Mouse (Mus musculus): ENCODE data around the gene Brd7. TPM values are rescaled to one million over a fixed set of nuclear protein-coding genes. Genes with fewer than 3 reads are reported as not detected.

Gene Brd7
- polyA plus RNA-seq, 1 experiment from 2014 or later, result 60.4 TPM

DNA sequence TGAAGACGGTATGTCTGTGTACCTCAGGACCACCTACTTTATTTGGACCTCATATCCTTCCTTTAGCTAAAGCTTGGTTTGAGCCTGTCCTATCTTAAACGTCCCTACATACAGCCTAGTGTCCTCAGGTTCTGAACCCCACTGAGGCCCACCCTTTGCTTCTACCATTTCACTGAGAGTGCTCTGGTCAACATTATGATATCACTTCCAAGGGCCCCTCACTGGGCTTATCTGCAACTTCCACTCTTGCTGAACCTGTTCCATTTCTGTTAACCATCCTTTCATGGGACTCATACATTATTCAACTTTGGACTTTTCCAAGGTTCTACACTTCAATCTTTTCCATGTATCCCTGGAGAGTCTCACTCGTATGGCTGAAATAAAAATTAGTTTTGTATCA, 27.0 kb downstream of the Brd7 start:
- ATAC-seq (replicated peaks; ENCODE audit: low FRiP score, low TSS enrichment, low read depth), result no peak

DNA sequence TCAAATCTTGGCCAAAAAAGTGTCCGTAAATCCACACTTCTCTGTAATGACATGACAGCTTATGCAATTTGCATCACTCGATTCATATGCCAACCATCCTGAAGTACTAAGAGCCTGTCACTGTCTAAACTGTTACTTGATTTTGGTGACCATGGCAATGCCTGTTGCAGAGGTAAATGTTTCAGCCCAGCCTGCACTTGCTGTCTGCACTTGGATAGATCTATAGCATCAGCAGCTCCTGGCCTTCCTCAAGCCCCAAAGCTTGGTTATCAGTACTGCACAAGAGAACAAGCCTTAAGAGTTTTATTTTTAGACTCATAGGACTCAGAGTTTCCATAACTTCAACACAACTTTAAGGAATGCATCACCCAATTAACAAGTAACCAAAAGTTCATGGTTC, 27.6 kb downstream of the Brd7 start:
- no peak for ATAC-seq (replicated peaks; ENCODE audit: low FRiP score, low TSS enrichment, low read depth)
- no peak for DNase-seq (ENCODE audit: low spot score)
- no peak overlapping the region for H3K4me3 ChIP-seq (ENCODE audit: low read depth, low read length)
- H3K9ac ChIP-seq (ENCODE audit: low read length), result no peak overlapping the region
- H3K36me3 ChIP-seq (ENCODE audit: control insufficient read depth, insufficient read depth, low read length), result peaks cover 95% of the 10 kb centered on the region
- no peaks in the 10 kb centered on the region for H3K27me3 ChIP-seq (replicated peaks; ENCODE audit: control insufficient read depth, insufficient read depth, low read length)
- H3K4me2 ChIP-seq (ENCODE audit: low read length), result no peak overlapping the region
- H3K27ac ChIP-seq (ENCODE audit: low read depth), result no peak overlapping the region
- no peaks in the 10 kb centered on the region for H3K9me3 ChIP-seq (ENCODE audit: control insufficient read depth, low read length)
- no peaks in the 10 kb centered on the region for H3K4me1 ChIP-seq (replicated peaks; ENCODE audit: control insufficient read depth, insufficient read depth, low read length)
- 92% methylated on average over 2 of the region's 2 CpGs for WGBS

More for the DNA sequence above, 27.0 kb downstream of the Brd7 start:
- Histone ChIP-seq H3K9ac (ENCODE audit: low read length) (no peak overlapping the region), H3K9me3 (ENCODE audit: control insufficient read depth, low read length) (no peaks in the 10 kb centered on the region), H3K27ac (ENCODE audit: low read depth) (no peak overlapping the region), H3K36me3 (ENCODE audit: control insufficient read depth, insufficient read depth, low read length) (peaks cover 90% of the 10 kb centered on the region), H3K4me2 (ENCODE audit: low read length) (no peak overlapping the region), H3K4me1 (replicated peaks; ENCODE audit: control insufficient read depth, insufficient read depth, low read length) (no peaks in the 10 kb centered on the region), H3K27me3 (replicated peaks; ENCODE audit: control insufficient read depth, insufficient read depth, low read length) (no peaks in the 10 kb centered on the region), H3K4me3 (ENCODE audit: low read depth, low read length) (no peak overlapping the region)
- WGBS, result 85% methylated on average over 3 of the region's 3 CpGs
- no peak for DNase-seq (ENCODE audit: low spot score)

- H3K4me3 ChIP-seq (ENCODE audit: low read depth, low read length), result no peak overlapping the region
- H3K4me2 ChIP-seq (ENCODE audit: low read length), result no peak overlapping the region
- H3K9ac ChIP-seq (ENCODE audit: low read length), result no peak overlapping the region
- no peaks in the 10 kb centered on the region for H3K4me1 ChIP-seq (replicated peaks; ENCODE audit: control insufficient read depth, insufficient read depth, low read length)
- no peak for ATAC-seq (replicated peaks; ENCODE audit: low FRiP score, low TSS enrichment, low read depth)
- 81% methylated on average over 3 of the region's 3 CpGs for WGBS
- H3K27ac ChIP-seq (ENCODE audit: low read depth), result no peak overlapping the region
- no peaks in the 10 kb centered on the region for H3K9me3 ChIP-seq (ENCODE audit: control insufficient read depth, low read length)
- DNase-seq (ENCODE audit: low spot score), result no peak
- H3K27me3 ChIP-seq (replicated peaks; ENCODE audit: control insufficient read depth, insufficient read depth, low read length), result no peaks in the 10 kb centered on the region
- H3K36me3 ChIP-seq (ENCODE audit: control insufficient read depth, insufficient read depth, low read length), result peaks cover 98% of the 10 kb centered on the region
Measured at GRCm38 (mm10) chr8:88330816-88331215, 31.2 kb downstream of the Brd7 start.

DNA sequence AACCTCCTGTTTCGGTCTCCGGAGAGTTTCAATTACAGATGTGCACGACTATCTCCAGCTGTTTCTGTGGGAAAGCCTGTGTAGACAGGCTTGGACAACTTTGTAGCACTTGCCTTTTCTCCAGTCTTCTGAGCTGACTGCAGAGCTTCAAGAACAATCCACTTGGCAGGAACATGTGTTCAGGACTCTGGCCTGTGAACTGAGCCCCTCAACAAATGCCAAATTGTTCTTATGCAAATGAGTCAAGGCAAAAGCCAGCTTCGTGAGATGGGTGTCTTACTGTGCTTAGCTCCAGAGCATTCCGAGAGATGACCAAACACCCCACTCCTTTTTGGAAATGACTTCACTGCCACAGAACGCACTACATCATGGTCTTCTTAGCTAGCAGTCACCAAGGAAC, 33.3 kb downstream of the Brd7 start:
- no peak for DNase-seq (ENCODE audit: low spot score)
- Histone ChIP-seq H3K4me1 (replicated peaks; ENCODE audit: control insufficient read depth, insufficient read depth, low read length) (0 out of 2 replicates have a peak, but pooled peaks cover 2% of the 10 kb centered on the region), H3K36me3 (ENCODE audit: control insufficient read depth, insufficient read depth, low read length) (peaks cover 83% of the 10 kb centered on the region), H3K9ac (ENCODE audit: low read length) (no peak overlapping the region), H3K4me2 (ENCODE audit: low read length) (no peak overlapping the region), H3K27me3 (replicated peaks; ENCODE audit: control insufficient read depth, insufficient read depth, low read length) (no peaks in the 10 kb centered on the region), H3K4me3 (ENCODE audit: low read depth, low read length) (no peak overlapping the region), H3K27ac (ENCODE audit: low read depth) (no peak overlapping the region), H3K9me3 (ENCODE audit: control insufficient read depth, low read length) (no peaks in the 10 kb centered on the region)
- 90% methylated on average over 6 of the region's 6 CpGs for WGBS
- ATAC-seq (replicated peaks; ENCODE audit: low FRiP score, low TSS enrichment, low read depth), result no peak

DNA sequence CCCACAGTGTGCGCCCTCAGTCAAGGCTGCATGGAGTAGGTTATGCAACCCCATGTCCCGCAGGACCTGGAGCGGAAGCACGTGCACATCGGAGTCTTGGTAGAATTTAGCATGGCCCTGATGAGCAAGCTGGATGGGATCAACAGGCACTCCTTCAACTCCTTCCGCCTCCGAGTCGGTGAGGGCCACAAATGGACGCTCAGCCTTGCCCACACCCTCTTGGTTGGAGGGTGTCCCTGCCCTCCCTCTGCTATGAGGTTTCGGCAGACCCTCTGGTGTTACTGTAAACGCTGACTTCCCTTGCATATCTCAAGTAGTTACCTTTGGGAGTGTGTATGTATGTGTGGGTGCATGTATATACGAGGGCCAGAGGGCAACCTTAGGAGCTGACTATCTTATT, 35.7 kb downstream of the Brd7 start:
- H3K36me3 ChIP-seq (ENCODE audit: control insufficient read depth, insufficient read depth, low read length), result peaks cover 59% of the 10 kb centered on the region
- H3K4me3 ChIP-seq (ENCODE audit: low read depth, low read length), result no peak overlapping the region
- H3K9me3 ChIP-seq (ENCODE audit: control insufficient read depth, low read length), result no peaks in the 10 kb centered on the region
- WGBS, result 91% methylated on average over 12 of the region's 12 CpGs
- DNase-seq (ENCODE audit: low spot score) (no peak), ATAC-seq (replicated peaks; ENCODE audit: low FRiP score, low TSS enrichment, low read depth) (no peak)
- no peak overlapping the region for H3K9ac ChIP-seq (ENCODE audit: low read length)
- no peaks in the 10 kb centered on the region for H3K27me3 ChIP-seq (replicated peaks; ENCODE audit: control insufficient read depth, insufficient read depth, low read length)
- H3K4me2 ChIP-seq (ENCODE audit: low read length), result no peak overlapping the region
- no peak overlapping the region for H3K27ac ChIP-seq (ENCODE audit: low read depth)
- H3K4me1 ChIP-seq (replicated peaks; ENCODE audit: control insufficient read depth, insufficient read depth, low read length), result 0 out of 2 replicates have a peak, but pooled peaks cover 2% of the 10 kb centered on the region

- peaks cover 54% of the 10 kb centered on the region for H3K36me3 ChIP-seq (ENCODE audit: control insufficient read depth, insufficient read depth, low read length)
- 74% methylated on average over 5 of the region's 5 CpGs for WGBS
Measured at GRCm38 (mm10) chr8:88325795-88326194, 36.2 kb downstream of the Brd7 start.

DNA sequence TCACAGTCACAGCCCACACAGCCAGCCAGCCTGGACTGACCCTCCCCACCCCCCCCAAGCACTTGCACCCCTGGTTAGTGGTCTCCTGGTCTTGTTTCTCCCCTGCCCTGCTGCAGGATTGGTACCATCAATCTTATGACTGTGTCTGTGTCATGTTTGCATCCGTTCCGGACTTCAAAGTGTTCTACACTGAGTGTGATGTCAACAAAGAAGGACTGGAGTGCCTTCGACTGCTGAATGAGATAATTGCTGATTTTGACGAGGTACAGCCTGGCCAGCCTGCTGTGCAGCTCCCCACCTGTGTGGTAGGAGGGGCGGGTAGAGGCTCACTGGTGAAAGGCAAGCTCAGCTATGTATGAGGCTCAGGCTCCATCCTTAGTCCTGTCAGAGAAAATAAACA, 36.7 kb downstream of the Brd7 start:
- no peak overlapping the region for H3K27ac ChIP-seq (ENCODE audit: low read depth)

More at GRCm38 (mm10) chr8:88325795-88326194, 36.2 kb downstream of the Brd7 start:
- H3K4me2 ChIP-seq (ENCODE audit: low read length), result no peak overlapping the region
- 0 out of 2 replicates have a peak, but pooled peaks cover 2% of the 10 kb centered on the region for H3K4me1 ChIP-seq (replicated peaks; ENCODE audit: control insufficient read depth, insufficient read depth, low read length)
- no peak overlapping the region for H3K27ac ChIP-seq (ENCODE audit: low read depth)
- H3K9ac ChIP-seq (ENCODE audit: low read length), result no peak overlapping the region
- H3K4me3 ChIP-seq (ENCODE audit: low read depth, low read length), result no peak overlapping the region
- no peaks in the 10 kb centered on the region for H3K27me3 ChIP-seq (replicated peaks; ENCODE audit: control insufficient read depth, insufficient read depth, low read length)
- ATAC-seq (replicated peaks; ENCODE audit: low FRiP score, low TSS enrichment, low read depth), result no peak
- no peak for DNase-seq (ENCODE audit: low spot score)
- H3K9me3 ChIP-seq (ENCODE audit: control insufficient read depth, low read length), result no peaks in the 10 kb centered on the region

GRCm38 (mm10) chr8:88324760-88325159, 37.2 kb downstream of the Brd7 start:
- Histone ChIP-seq H3K4me1 (replicated peaks; ENCODE audit: control insufficient read depth, insufficient read depth, low read length) (0 out of 2 replicates have a peak, but pooled peaks cover 2% of the 10 kb centered on the region), H3K27ac (ENCODE audit: low read depth) (no peak overlapping the region), H3K36me3 (ENCODE audit: control insufficient read depth, insufficient read depth, low read length) (peaks cover 44% of the 10 kb centered on the region), H3K4me2 (ENCODE audit: low read length) (no peak overlapping the region), H3K4me3 (ENCODE audit: low read depth, low read length) (no peak overlapping the region), H3K9me3 (ENCODE audit: control insufficient read depth, low read length) (no peaks in the 10 kb centered on the region), H3K9ac (ENCODE audit: low read length) (no peak overlapping the region), H3K27me3 (replicated peaks; ENCODE audit: control insufficient read depth, insufficient read depth, low read length) (no peaks in the 10 kb centered on the region)
- no peak for DNase-seq (ENCODE audit: low spot score)
- 81% methylated on average over 11 of the region's 11 CpGs for WGBS
- ATAC-seq (replicated peaks; ENCODE audit: low FRiP score, low TSS enrichment, low read depth), result no peak

More for the DNA sequence above, 36.7 kb downstream of the Brd7 start:
- ATAC-seq (replicated peaks; ENCODE audit: low FRiP score, low TSS enrichment, low read depth) (no peak), DNase-seq (ENCODE audit: low spot score) (no peak)
- Histone ChIP-seq H3K4me3 (ENCODE audit: low read depth, low read length) (no peak overlapping the region), H3K4me2 (ENCODE audit: low read length) (no peak overlapping the region), H3K27me3 (replicated peaks; ENCODE audit: control insufficient read depth, insufficient read depth, low read length) (no peaks in the 10 kb centered on the region), H3K9ac (ENCODE audit: low read length) (no peak overlapping the region), H3K4me1 (replicated peaks; ENCODE audit: control insufficient read depth, insufficient read depth, low read length) (0 out of 2 replicates have a peak, but pooled peaks cover 2% of the 10 kb centered on the region), H3K9me3 (ENCODE audit: control insufficient read depth, low read length) (no peaks in the 10 kb centered on the region), H3K36me3 (ENCODE audit: control insufficient read depth, insufficient read depth, low read length) (peaks cover 49% of the 10 kb centered on the region)
- WGBS, result 26% methylated on average over 5 of the region's 5 CpGs

GRCm38 (mm10) chr8:88323523-88323922, 38.5 kb downstream of the Brd7 start:
- Histone ChIP-seq H3K9ac (ENCODE audit: low read length) (no peak overlapping the region), H3K4me3 (ENCODE audit: low read depth, low read length) (no peak overlapping the region), H3K9me3 (ENCODE audit: control insufficient read depth, low read length) (no peaks in the 10 kb centered on the region), H3K27me3 (replicated peaks; ENCODE audit: control insufficient read depth, insufficient read depth, low read length) (no peaks in the 10 kb centered on the region), H3K4me1 (replicated peaks; ENCODE audit: control insufficient read depth, insufficient read depth, low read length) (0 out of 2 replicates have a peak, but pooled peaks cover 2% of the 10 kb centered on the region), H3K27ac (ENCODE audit: low read depth) (no peak overlapping the region), H3K4me2 (ENCODE audit: low read length) (no peak overlapping the region), H3K36me3 (ENCODE audit: control insufficient read depth, insufficient read depth, low read length) (peaks cover 31% of the 10 kb centered on the region)
- DNase-seq (ENCODE audit: low spot score), result no peak
- WGBS, result 96% methylated on average over 5 of the region's 5 CpGs
- ATAC-seq (replicated peaks; ENCODE audit: low FRiP score, low TSS enrichment, low read depth), result no peak

Data from intestine, embryonic 14.5 days (tissue).